Mouse (Mus musculus) forebrain, embryonic 10.5 days (tissue): ENCODE results near the gene Tmem135. TPM values are rescaled to one million over a fixed set of nuclear protein-coding genes. Genes with fewer than 3 reads are reported as not detected.

ENCODE experiments used
- DNase-seq: peaks from one replicate; pipeline ENCODE4 v3.0.0-alpha.2; 2017; ENCODE audit warnings: low spot score; ENCODE audit errors: extremely low spot score
- H3K27ac ChIP-seq: fragments of 300-500 bp; sonication (generic); 2 replicates; pipeline ENCODE4 v1.5.1; 2016; ENCODE audit warnings: mild to moderate bottlenecking
- H3K27me3 ChIP-seq: fragments of 300-500 bp; sonication (generic); 2 replicates; pipeline ENCODE4 v1.6.1; 2016; ENCODE audit warnings: mild to moderate bottlenecking; ENCODE audit not compliant: poor library complexity, severe bottlenecking
- H3K36me3 ChIP-seq: fragments of 300-500 bp; sonication (generic); replicated peaks from 2 replicates; pipeline ENCODE4 v1.6.1; 2016; ENCODE audit warnings: mild to moderate bottlenecking, moderate library complexity
- H3K4me1 ChIP-seq: fragments of 300-500 bp; sonication (generic); 2 replicates; pipeline ENCODE4 v1.6.1; 2016
- H3K4me3 ChIP-seq: fragments of 300-500 bp; sonication (generic); 2 replicates; pipeline ENCODE4 v1.5.1; 2016; ENCODE audit warnings: mild to moderate bottlenecking, moderate library complexity
- H3K9me3 ChIP-seq: fragments of 300-500 bp; sonication (generic); 2 replicates; pipeline ENCODE4 v1.6.1; 2016; ENCODE audit warnings: mild to moderate bottlenecking, moderate library complexity
- WGBS: fragments of 180-500 bp; shearing (Covaris S2); methylation state at CpG from one replicate; pipeline ENCODE4 v1.1.7; 2016; 5-methylcytosine and 5-hydroxymethylcytosine counted together
- polyA plus RNA-seq: library from polyadenylated mRNA; unstranded; fragments of >200 nt; fragmentation: Nextera tagmentation; extraction: Ambion mirVana; gene quantifications from 2 replicates; pipeline ENCODE4 v1.2.1, GENCODE M21; 2016

Tmem135 gene
- polyA plus RNA-seq, 1 experiment from 2014 or later, result 16.5 TPM

DNA sequence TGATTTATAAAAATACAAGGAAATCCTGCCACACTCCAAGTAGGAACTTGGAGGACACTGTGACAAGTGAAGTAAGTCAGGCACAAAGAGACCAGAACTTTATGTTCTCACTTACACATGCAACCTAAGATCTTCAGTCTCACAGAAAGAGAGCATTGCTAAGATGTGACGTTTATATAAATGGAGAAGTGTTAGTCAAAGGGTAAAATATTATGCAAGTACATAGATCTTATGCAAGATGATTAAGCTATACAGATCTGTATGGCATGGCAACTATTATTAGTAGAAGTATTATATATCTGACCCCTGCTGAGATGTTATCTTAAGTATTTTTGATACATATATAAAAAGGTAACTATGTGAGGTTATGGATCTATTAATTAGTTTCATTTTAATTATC, 8.6 kb downstream of the Tmem135 start:
- Histone ChIP-seq H3K27me3 (peaks cover 20% of the 10 kb centered on the region), H3K4me1 (peaks cover 4% of the 10 kb centered on the region), H3K4me3 (no peak overlapping the region), H3K36me3 (no peaks in the 10 kb centered on the region), H3K27ac (no peak overlapping the region), H3K9me3 (no peaks in the 10 kb centered on the region; the same call in 1 of the 2 replicates)
- 87% methylated on average over 1 of the region's 1 CpGs for WGBS
- DNase-seq, result no peak

DNA sequence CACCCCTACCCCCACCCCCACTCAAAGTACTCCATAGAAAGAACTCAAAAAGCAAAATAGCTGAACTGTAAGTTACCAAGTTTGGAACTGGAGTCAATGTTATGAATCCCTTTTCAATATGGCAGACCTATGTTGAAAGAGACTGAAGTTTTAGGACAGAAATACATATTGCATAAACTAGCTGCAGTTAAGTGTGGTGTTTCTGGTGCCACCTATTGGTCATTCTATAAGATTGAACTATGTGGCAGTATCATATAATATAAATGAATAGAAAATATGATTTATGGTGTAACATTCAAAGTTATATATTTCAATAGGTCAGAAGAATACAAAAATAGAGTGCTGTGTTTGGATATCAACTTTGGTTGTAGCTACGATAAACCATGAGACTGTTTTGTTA, 11.2 kb downstream of the Tmem135 start:
- no peak overlapping the region for H3K4me3 ChIP-seq
- no peaks in the 10 kb centered on the region; the same call in 1 of the 2 replicates for H3K9me3 ChIP-seq
- H3K27ac ChIP-seq, result no peak overlapping the region
- no peaks in the 10 kb centered on the region for H3K4me1 ChIP-seq
- H3K36me3 ChIP-seq, result no peaks in the 10 kb centered on the region
- no peak for DNase-seq
- peaks cover 3% of the 10 kb centered on the region; the same call in 1 of the 2 replicates for H3K27me3 ChIP-seq
- 94% methylated on average over 1 of the region's 1 CpGs for WGBS

DNA sequence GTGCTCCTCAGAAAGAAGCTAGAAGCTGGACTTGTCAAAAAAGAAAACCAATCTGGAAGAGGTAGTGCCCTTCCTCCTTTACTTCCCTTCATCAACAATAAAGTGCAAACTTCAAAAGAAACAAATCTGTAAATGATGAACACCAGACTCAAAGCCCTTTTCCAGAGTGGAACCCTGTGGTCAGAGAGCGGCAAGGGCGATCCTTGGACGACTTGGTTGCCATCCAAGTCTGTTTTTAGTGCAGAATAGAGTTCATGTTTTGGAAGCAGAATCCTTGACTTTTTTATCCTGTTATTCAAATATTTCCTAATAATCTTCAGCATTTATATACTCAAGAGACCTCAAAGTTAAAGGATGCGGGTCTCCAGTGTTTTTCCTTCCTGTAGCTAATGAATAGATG, 11.6 kb downstream of the Tmem135 start:
- no peak for DNase-seq
- no peaks in the 10 kb centered on the region; the same call in 1 of the 2 replicates for H3K27me3 ChIP-seq
- no peak overlapping the region for H3K27ac ChIP-seq
- no peaks in the 10 kb centered on the region for H3K4me1 ChIP-seq
- H3K36me3 ChIP-seq, result no peaks in the 10 kb centered on the region
- WGBS, result 74% methylated on average over 4 of the region's 4 CpGs
- H3K4me3 ChIP-seq, result no peak overlapping the region
- H3K9me3 ChIP-seq, result no peaks in the 10 kb centered on the region; the same call in 1 of the 2 replicates

DNA sequence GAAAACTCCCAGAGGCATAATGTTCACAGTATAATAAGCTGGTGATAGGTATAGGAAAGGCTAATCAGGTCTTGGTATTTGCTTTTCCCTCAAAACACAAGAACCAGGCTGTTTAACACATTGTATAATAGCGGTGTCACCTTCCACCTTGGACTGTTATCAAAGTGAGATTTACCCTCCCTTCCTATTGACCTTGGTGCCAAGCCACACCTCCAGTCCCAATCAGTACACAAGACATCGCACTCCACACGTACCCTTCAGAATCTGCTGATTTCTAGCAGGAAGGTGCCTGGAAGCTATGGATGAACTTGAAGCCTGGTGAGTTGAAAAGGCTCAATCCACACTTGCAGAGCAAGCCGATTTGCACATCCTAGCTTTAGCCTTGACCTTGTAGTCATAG, 12.2 kb downstream of the Tmem135 start:
- no peaks in the 10 kb centered on the region for H3K4me1 ChIP-seq
- no peaks in the 10 kb centered on the region for H3K36me3 ChIP-seq
- H3K27me3 ChIP-seq, result no peaks in the 10 kb centered on the region; the same call in 1 of the 2 replicates
- no peaks in the 10 kb centered on the region; the same call in 1 of the 2 replicates for H3K9me3 ChIP-seq
- no peak overlapping the region for H3K4me3 ChIP-seq
- DNase-seq, result no peak
- no peak overlapping the region for H3K27ac ChIP-seq
- 87% methylated on average over 4 of the region's 4 CpGs for WGBS

DNA sequence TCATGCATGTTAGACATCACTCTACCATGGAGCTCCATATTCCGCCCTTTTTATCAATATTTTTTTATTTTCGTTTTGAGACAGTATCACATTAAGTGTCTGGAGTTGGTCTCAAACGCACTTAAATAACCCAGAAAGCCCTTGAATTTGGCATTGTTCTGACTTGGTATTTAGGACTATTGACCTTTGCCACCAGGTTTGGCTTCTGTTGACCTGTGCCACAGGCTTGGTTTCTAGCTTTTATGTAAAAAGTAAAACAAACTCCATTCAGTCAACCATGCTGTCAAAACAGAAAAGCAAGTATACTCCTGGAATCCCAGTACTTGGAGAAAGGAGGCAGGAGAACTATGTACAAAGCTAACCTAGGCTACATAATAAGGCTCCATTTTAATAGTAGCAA, 12.7 kb downstream of the Tmem135 start:
- Histone ChIP-seq H3K27ac (no peak overlapping the region), H3K4me3 (no peak overlapping the region), H3K27me3 (no peaks in the 10 kb centered on the region; the same call in 1 of the 2 replicates), H3K9me3 (no peaks in the 10 kb centered on the region; the same call in 1 of the 2 replicates), H3K4me1 (no peaks in the 10 kb centered on the region), H3K36me3 (no peaks in the 10 kb centered on the region)
- DNase-seq, result no peak
- 83% methylated on average over 3 of the region's 3 CpGs for WGBS

DNA sequence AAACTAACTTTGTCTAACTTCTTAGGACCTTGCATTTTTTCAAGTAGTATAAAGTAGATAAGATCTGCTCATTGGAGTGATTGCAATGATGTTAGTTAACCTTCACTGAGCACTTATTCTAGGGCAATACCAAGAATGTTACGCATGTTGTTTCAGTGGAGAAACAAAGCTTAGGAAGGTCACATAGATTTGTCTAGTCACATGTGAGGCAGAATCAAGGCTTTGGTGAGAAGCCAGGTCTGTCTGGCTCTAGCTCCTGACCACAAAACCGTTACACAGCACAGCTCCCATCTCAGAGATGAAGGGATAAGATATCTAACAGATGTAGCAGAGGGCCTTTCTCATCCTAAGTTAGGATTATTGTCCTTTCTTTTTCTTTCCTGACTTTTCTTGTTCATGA, 13.4 kb downstream of the Tmem135 start:
- no peak overlapping the region for H3K4me3 ChIP-seq
- no peaks in the 10 kb centered on the region for H3K36me3 ChIP-seq
- H3K9me3 ChIP-seq, result no peaks in the 10 kb centered on the region; the same call in 1 of the 2 replicates
- no peak for DNase-seq
- H3K4me1 ChIP-seq, result no peaks in the 10 kb centered on the region
- no peaks in the 10 kb centered on the region for H3K27me3 ChIP-seq
- H3K27ac ChIP-seq, result no peak overlapping the region
- 76% methylated on average over 2 of the region's 2 CpGs for WGBS

DNA sequence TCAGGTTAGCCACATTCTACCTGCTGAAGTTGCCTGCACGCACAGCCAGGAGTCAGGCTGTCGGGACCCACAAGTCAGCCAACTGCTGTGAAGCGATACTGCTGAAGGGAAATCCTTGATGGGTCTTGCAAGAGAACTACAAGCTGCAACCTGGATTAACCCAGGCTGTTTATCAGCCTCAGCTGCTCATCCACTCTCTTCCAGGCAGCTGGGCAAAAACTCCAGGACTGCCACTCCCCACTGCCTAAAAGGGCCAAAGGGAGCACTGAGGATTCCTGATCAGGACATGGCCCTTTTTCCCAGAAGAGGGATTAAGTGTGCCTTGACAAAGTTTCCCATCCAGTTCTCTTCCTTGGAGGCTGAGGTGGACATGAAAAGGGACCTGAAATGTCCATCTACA, 15.0 kb downstream of the Tmem135 start:
- Histone ChIP-seq H3K9me3 (no peaks in the 10 kb centered on the region), H3K4me3 (no peak overlapping the region), H3K27ac (no peak overlapping the region), H3K27me3 (no peaks in the 10 kb centered on the region), H3K4me1 (no peaks in the 10 kb centered on the region), H3K36me3 (no peaks in the 10 kb centered on the region)
- 85% methylated on average over 3 of the region's 3 CpGs for WGBS
- no peak for DNase-seq

DNA sequence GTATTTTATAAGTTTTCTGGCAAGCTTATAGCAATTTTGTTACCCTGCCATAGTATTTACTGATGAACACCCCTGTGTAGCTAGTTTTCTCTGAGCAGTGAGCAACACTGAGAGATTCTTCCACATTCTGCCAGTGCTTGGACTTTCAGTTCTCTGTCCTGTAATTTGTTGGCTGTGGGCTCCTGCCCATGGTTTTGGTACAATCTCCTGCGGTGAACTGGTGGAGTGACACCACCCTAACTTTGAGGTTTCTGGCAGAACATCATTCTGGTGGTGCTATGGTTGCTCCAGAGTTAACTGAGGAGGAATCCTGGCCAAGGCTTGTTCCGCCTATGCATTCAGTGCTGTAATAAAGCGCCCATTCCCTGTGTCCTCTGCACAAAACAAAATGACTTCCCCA, 21.1 kb downstream of the Tmem135 start:
- 96% methylated on average over 3 of the region's 3 CpGs for WGBS
- no peak for DNase-seq
- H3K4me1 ChIP-seq, result peaks cover 8% of the 10 kb centered on the region
- H3K27ac ChIP-seq, result no peak overlapping the region
- no peaks in the 10 kb centered on the region for H3K36me3 ChIP-seq
- H3K9me3 ChIP-seq, result no peaks in the 10 kb centered on the region
- H3K4me3 ChIP-seq, result no peak overlapping the region
- H3K27me3 ChIP-seq, result no peaks in the 10 kb centered on the region

DNA sequence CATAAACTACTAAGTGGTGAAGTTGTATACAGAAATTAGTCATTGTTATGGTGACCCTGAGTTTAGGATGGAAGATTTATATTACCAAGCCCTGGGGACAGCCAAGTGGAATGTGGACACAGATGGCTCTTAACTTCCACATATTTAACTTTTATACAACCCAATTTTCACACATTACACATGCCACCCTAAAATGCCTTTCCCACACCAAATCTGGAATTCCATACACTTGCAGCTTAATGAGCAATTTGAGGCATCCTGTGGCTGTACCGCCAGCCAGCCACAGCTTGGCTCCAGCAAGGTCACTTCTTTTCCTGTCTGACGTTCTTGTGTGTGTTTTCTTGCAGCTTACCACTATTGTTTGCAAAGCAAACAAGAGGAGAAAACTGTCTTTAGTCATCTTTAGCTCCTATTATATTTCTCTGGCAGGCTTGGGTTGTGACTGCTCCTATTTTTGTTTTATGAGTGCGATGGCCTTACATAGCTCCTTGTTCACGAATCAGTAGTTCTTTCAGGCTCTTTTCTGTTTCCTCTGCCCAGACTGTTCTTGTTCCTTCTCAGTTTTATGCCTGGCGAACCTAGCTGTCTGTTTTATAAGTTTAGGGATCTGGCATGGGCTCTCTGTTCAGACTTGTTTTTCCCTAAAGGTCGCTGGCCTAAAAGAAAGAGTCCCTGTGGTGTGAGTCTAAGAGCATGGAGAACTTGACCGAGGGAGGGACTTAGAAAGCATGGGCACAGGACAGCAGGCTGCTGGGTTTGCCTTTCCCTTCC, 22.9 kb downstream of the Tmem135 start:
- no peaks in the 10 kb centered on the region for H3K9me3 ChIP-seq

DNA sequence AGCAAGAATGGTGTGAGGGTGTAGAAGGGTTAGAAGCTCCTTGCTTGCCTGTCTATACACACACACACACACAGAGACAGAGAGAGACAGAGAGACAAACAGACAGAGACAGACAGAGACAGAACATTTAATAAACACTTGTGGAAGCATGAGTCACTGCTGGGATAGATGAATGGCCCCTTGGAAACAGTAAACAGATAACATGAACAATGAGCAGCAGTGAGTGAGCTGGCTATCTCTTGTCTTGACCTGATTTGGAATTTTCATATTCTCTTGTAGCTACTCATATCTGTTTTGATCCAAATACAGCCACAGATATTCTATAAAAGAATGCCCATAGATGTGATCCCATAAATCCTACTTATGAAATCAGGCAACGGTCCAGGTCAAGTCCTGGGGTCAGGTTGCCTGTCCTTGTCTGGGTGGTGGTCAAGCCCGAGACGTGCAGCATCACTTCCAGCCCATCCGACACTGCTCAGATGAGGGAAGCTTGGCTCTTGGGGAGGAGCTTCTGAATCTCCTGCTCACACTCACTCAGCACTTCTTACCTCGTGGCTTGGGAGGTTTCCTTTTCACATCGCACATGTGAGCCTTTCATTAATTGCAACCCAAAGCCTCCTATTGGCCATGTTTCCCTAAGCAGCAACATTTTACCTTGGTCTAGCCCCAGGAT, 32.3 kb downstream of the Tmem135 start:
- 76% methylated on average over 6 of the region's 6 CpGs for WGBS
- H3K9me3 ChIP-seq, result no peaks in the 10 kb centered on the region
- H3K27me3 ChIP-seq, result no peaks in the 10 kb centered on the region
- H3K4me3 ChIP-seq, result no peak overlapping the region
- no peak overlapping the region for H3K27ac ChIP-seq
- H3K36me3 ChIP-seq, result no peaks in the 10 kb centered on the region
- no peak for DNase-seq
- peaks cover 11% of the 10 kb centered on the region for H3K4me1 ChIP-seq

More for the DNA sequence above, 22.9 kb downstream of the Tmem135 start:
- Histone ChIP-seq H3K27me3 (no peaks in the 10 kb centered on the region), H3K4me1 (peaks cover 8% of the 10 kb centered on the region), H3K36me3 (no peaks in the 10 kb centered on the region), H3K4me3 (no peak overlapping the region), H3K27ac (no peak overlapping the region)
- no peak for DNase-seq
- WGBS, result 66% methylated on average over 7 of the region's 7 CpGs

DNA sequence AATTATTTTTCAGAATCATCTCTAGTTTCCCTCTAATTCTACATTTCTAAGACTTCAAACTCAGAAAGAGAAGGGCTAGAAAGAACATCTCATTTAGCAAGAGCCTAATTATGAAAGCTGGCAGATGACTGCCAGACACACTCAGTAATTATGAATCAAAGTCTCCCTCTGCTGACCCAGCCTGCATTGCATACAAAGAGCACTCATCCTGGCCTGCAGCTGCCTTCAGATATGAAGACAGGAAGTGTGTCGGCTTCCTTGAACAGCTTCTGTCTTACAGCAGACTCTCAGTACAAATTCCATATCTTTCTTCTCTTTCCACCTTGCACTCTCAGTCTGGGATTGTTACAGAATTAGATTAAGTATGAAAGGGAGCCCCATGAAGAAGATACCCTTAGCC, 33.1 kb downstream of the Tmem135 start:
- Histone ChIP-seq H3K9me3 (no peaks in the 10 kb centered on the region), H3K27me3 (no peaks in the 10 kb centered on the region), H3K27ac (no peak overlapping the region), H3K4me3 (no peak overlapping the region), H3K36me3 (no peaks in the 10 kb centered on the region), H3K4me1 (peaks cover 11% of the 10 kb centered on the region)
- 86% methylated on average over 1 of the region's 1 CpGs for WGBS
- DNase-seq, result no peak

DNA sequence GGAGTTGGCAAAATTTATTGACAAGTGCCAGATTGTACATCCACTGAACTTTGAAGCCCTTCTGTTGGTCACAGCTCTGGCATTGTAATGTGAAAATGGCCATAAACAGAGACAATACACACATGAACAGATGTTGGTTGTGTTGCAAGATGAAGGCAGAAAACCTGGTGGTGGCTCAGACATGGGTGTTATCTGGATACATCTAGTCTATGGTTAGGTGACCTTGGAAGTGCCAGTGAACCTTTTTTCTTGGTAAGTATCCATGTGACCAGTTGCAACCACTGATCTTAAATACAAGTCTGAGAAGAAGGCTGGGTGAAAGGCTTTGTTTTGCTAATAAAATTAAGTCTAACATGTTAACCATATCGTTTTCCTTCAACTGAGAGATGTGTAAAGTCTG, 33.9 kb downstream of the Tmem135 start:
- DNase-seq, result no peak
- no peaks in the 10 kb centered on the region for H3K36me3 ChIP-seq
- 81% methylated on average over 1 of the region's 1 CpGs for WGBS
- H3K4me1 ChIP-seq, result peaks cover 11% of the 10 kb centered on the region
- no peak overlapping the region for H3K27ac ChIP-seq
- no peaks in the 10 kb centered on the region for H3K9me3 ChIP-seq
- H3K27me3 ChIP-seq, result no peaks in the 10 kb centered on the region
- H3K4me3 ChIP-seq, result no peak overlapping the region

DNA sequence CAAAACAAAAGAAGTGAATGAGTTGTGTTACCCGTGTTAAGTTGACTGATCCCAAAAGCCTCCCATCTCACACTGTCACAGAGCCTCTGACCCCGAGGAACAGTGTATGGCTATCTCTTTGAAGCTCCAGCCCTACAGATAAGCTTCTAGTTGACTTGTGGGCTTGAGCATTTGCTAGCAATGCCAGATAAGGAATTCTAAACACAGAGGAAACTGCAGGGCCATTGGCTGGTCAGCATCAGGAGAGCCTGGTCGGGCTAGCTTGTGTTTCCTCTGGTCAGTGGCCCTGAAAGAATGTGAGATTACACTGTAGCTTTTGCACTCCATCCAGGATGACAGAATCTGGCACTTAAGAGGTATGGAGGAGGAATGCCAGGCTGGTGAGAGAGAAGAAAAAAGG, 36.4 kb downstream of the Tmem135 start:
- WGBS, result 32% methylated on average over 3 of the region's 3 CpGs
- Histone ChIP-seq H3K36me3 (no peaks in the 10 kb centered on the region), H3K9me3 (no peaks in the 10 kb centered on the region), H3K27ac (no peak overlapping the region), H3K4me1 (peaks cover 11% of the 10 kb centered on the region), H3K4me3 (no peak overlapping the region), H3K27me3 (no peaks in the 10 kb centered on the region)
- DNase-seq, result no peak
